Mouse (Mus musculus): ENCODE data around the gene 4933411K16Rik.

GRCm38 (mm10) chr19:42043988-42044387 is 8.1 kb upstream of the 4933411K16Rik start:
- TF ChIP-seq CTCF (IDR thresholded peaks at IDR 0.05; ENCODE audit: borderline replicate concordance, insufficient read depth, low read depth, low read length) (no peak), POLR2A (IDR thresholded peaks at IDR 0.05; ENCODE audit: borderline replicate concordance, insufficient read depth, low read length) (no peak)
